Mouse (Mus musculus) adrenal gland (tissue): ENCODE measurements around the gene Olfr107.

ENCODE experiments used
- intact Hi-C: fragments of 180-260 bp; cut with DNase I; formaldehyde crosslinking; loops from one replicate; pipeline ENCODE4 v1.15.1; 2025
- long read RNA-seq, 2 experiments: library from polyadenylated mRNA; unstranded; transcript quantifications; one replicate each; pipeline ENCODE4 v2.0.0; 2020; ENCODE audit warnings: borderline replicate concordance in 1 of 2; ENCODE audit not compliant: insufficient replicate concordance in 1 of 2

The Olfr107 gene
- long read RNA-seq, experiment 1: 0 reads
- long read RNA-seq, experiment 2: 0 reads

GRCm38 (mm10) chr17:37398926-37399325 is at the start of gene Olfr107:
TSS of gene Olfr107 (plus strand) at chr17:37399226.
- intact Hi-C loops: no loop called here

GRCm38 (mm10) chr17:37359282-37359681 is 39.7 kb upstream of the Olfr107 start, which contains the start of gene Olfr104-ps:
TSS of gene Olfr104-ps (plus strand) at chr17:37359582.
- intact Hi-C loops: no loop called here

GRCm38 (mm10) chr17:37378733-37379132 is 20.3 kb upstream of the Olfr107 start, which contains the start of gene Olfr105-ps:
TSS of gene Olfr105-ps (plus strand) at chr17:37379033.
- intact Hi-C loops: no loop called here

DNA sequence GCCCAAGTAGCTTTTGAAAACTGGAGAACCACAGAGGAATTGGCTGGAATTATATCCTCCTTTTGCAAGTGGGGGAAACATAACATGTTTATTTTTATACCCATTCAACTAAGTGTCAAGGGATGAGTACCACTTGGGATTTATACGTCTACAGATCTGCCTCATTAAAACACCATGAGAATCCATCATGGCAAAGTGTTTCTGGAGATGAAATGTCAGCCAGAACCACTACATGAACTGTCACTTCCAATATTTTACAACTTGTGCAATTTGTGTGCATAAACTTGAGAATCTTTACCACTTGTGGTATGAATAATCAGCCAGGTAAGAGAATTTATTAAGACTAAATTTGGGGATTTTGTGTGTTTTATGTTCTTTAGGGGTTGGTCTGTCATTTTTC is 8.9 kb upstream of the Olfr107 start, which contains the start of gene Olfr106-ps:
Olfr106-ps (plus strand) TSS at position 301 of the 400 bp plus-strand sequence.
- intact Hi-C loops: no loop called here

DNA sequence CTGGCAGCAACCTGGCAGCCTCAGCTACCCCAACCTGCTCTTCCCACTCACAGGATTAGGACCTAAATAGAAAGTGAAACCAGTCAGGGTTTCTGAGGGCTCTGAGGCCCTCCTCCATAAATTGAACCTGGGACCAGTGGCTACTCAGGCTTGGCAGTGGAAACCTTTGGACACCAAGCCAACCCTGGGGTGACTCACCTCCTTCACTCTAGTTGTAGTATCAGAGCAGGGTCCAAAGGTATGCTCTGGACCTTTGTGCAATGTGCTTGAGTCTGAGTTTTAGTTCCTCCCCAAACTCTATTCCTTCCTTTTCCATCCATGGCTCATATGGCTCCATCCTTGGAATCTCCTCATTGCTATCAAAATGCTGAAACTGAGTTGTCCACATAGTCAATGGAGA is 14.4 kb downstream of the Olfr107 start:
- intact Hi-C loops: no loop called here

DNA sequence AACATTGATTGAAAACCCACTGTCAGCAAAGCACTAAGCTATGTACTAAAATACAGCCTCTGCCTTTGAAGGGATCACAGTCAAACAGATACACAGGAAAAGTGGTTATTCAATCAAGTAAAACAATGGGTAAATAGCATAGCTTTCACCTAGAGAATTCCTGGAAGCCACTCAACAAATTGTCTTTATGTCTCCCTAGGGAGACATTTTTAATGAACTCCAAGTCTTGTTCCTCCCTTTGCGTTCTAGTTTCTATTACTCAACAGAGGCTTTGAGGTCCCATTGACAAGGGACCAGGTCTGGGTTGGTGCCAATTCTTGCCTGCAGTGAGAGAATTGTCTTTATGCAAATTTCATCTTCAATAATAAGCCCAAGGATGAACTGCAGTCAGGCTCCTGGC is 46.2 kb downstream of the Olfr107 start, which contains the start of gene Olfr108:
Olfr108 (plus strand) TSS at position 301 of the 400 bp plus-strand sequence.
- intact Hi-C loops: no loop called here
